Mouse (Mus musculus) midbrain, postnatal 0 days (tissue): ENCODE data around the gene Cdc25b. TPM values are rescaled to one million over a fixed set of nuclear protein-coding genes. Genes with fewer than 3 reads are reported as not detected.
"Not testable (repeated sequence)": the region's sequence is repeated elsewhere in the genome, so short reads cannot be mapped to it uniquely, and the experiment has no call there.

Source experiments
- ATAC-seq: fragments of 200-750 bp; cut with Nextera tagmentation; 2 replicates; pipeline ENCODE4 v1.8.0; 2017; ENCODE audit warnings: moderate number of reproducible peaks, mild to moderate bottlenecking, moderate TSS enrichment, moderate library complexity; ENCODE audit not compliant: low FRiP score
- DNase-seq: peaks from one replicate; pipeline ENCODE4 v3.0.0-alpha.2; 2015; ENCODE audit warnings: low spot score
- H3K27ac ChIP-seq: fragments of 300-500 bp; sonication (generic); 2 replicates; pipeline ENCODE4 v1.5.1; 2014; ENCODE audit warnings: low read depth, mild to moderate bottlenecking, low read length, mixed read lengths
- H3K27me3 ChIP-seq: fragments of 300-500 bp; sonication (generic); 2 replicates; pipeline ENCODE4 v1.6.1; 2014; ENCODE audit warnings: low read length, control low read depth, mixed read lengths; ENCODE audit not compliant: insufficient read depth
- H3K36me3 ChIP-seq: fragments of 300-500 bp; sonication (generic); 2 replicates; pipeline ENCODE4 v1.6.1; 2014; ENCODE audit warnings: low read length, control low read depth, mixed read lengths; ENCODE audit not compliant: insufficient read depth
- H3K4me1 ChIP-seq: fragments of 300-500 bp; sonication (generic); 2 replicates; pipeline ENCODE4 v1.6.1; 2014; ENCODE audit warnings: mild to moderate bottlenecking, control low read depth, antibody characterized with exemption, low read length, mixed read lengths; ENCODE audit not compliant: insufficient read depth
- H3K4me2 ChIP-seq: fragments of 300-500 bp; sonication (generic); 2 replicates; pipeline ENCODE4 v1.6.1; 2014; ENCODE audit warnings: low read depth, mild to moderate bottlenecking, low read length, mixed read lengths; ENCODE audit not compliant: poor library complexity, severe bottlenecking
- H3K4me3 ChIP-seq: fragments of 300-500 bp; sonication (generic); 2 replicates; pipeline ENCODE4 v1.5.1; 2014; ENCODE audit warnings: low read depth, mild to moderate bottlenecking, low read length, moderate library complexity
- H3K9ac ChIP-seq: fragments of 300-500 bp; sonication (generic); replicated peaks from 2 replicates; pipeline ENCODE4 v1.6.1; 2014; ENCODE audit warnings: mild to moderate bottlenecking, low read length, moderate library complexity, mixed read lengths; ENCODE audit not compliant: poor library complexity, severe bottlenecking
- H3K9me3 ChIP-seq: fragments of 300-500 bp; sonication (generic); 2 replicates; pipeline ENCODE4 v1.6.1; 2016; ENCODE audit warnings: low read length, control low read depth
- CTCF ChIP-seq: IDR thresholded peaks from 2 replicates; pipeline ENCODE4 v1.5.1; 2016; ENCODE audit warnings: antibody characterized with exemption, mild to moderate bottlenecking
- WGBS: fragments of 180-500 bp; shearing (Covaris S2); extraction: QIAGEN DNeasy Blood & Tissue Kit; methylation state at CpG from one replicate; pipeline ENCODE4 v1.1.7; 2014; 5-methylcytosine and 5-hydroxymethylcytosine counted together
- polyA plus RNA-seq: library from polyadenylated mRNA; unstranded; fragments of >200 nt; fragmentation: Nextera tagmentation; extraction: Ambion mirVana; gene quantifications from 2 replicates; pipeline ENCODE4 v1.2.1, GENCODE M21; 2015
- total RNA-seq: library from RNA; depleted of rRNA; stranded (reverse); fragments of >200 nt; gene quantifications from 2 replicates; pipeline ENCODE4 v1.2.3, GENCODE M21; 2014

The Cdc25b gene
- total and polyA plus RNA-seq, 2 experiments from 2014 or later, result 10.0 to 15.1 TPM

- 76% methylated on average over 3 of the region's 3 CpGs for WGBS
- TF ChIP-seq CTCF, result no peak
- no peak overlapping the region for H3K4me2 ChIP-seq
- H3K27me3 ChIP-seq, result no peaks in the 10 kb centered on the region
- DNase-seq (no peak), ATAC-seq (no peak)
- H3K4me1 ChIP-seq, result no peaks in the 10 kb centered on the region
- no peaks in the 10 kb centered on the region for H3K9me3 ChIP-seq
- no peak overlapping the region for H3K4me3 ChIP-seq
- no peak overlapping the region for H3K27ac ChIP-seq
- no peaks in the 10 kb centered on the region for H3K36me3 ChIP-seq
- H3K9ac ChIP-seq, result no peak overlapping the region
These were observed 35.2 kb downstream of the Cdc25b start for GRCm38 (mm10) chr2:131221853-131222515.

DNA sequence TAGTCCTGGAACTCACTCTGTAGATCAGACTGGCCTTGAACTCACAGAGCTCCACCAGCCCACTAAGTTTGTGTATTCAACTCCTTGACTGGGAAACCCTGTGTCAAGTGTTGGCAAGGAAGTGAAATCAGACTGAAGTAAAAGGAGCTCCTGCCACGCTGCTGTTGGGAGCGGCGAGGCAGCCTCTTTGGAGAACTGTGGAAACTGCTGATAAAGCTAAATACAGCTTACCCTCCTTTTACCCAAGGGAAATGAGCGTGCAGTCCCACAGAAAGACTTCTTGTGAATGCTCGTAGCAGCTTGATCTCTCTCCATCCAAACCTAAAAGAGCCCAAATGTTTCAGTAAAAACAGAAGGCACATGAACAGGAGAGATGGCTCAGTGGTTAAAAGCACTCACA is 35.8 kb downstream of the Cdc25b start:
- no peak overlapping the region for H3K9ac ChIP-seq
- ATAC-seq (no peak), DNase-seq (no peak)
- 51% methylated on average over 5 of the region's 5 CpGs for WGBS
- no peak for TF ChIP-seq CTCF
- no peak overlapping the region for H3K27ac ChIP-seq
- no peaks in the 10 kb centered on the region for H3K27me3 ChIP-seq
- no peak overlapping the region for H3K4me2 ChIP-seq
- H3K36me3 ChIP-seq, result no peaks in the 10 kb centered on the region
- H3K9me3 ChIP-seq, result no peaks in the 10 kb centered on the region
- no peaks in the 10 kb centered on the region for H3K4me1 ChIP-seq
- no peak overlapping the region for H3K4me3 ChIP-seq

GRCm38 (mm10) chr2:131223569-131223968 is 36.8 kb downstream of the Cdc25b start:
- H3K9ac ChIP-seq, result no peak overlapping the region
- no peak overlapping the region for H3K4me2 ChIP-seq
- H3K4me1 ChIP-seq, result no peaks in the 10 kb centered on the region
- no peak overlapping the region for H3K4me3 ChIP-seq
- H3K27ac ChIP-seq, result no peak overlapping the region
- no peaks in the 10 kb centered on the region for H3K36me3 ChIP-seq
- ATAC-seq, result no peak
- DNase-seq, result no peak
- no peaks in the 10 kb centered on the region for H3K27me3 ChIP-seq
- H3K9me3 ChIP-seq, result no peaks in the 10 kb centered on the region
- 65% methylated on average over 1 of the region's 1 CpGs for WGBS
- TF ChIP-seq CTCF, result no peak

DNA sequence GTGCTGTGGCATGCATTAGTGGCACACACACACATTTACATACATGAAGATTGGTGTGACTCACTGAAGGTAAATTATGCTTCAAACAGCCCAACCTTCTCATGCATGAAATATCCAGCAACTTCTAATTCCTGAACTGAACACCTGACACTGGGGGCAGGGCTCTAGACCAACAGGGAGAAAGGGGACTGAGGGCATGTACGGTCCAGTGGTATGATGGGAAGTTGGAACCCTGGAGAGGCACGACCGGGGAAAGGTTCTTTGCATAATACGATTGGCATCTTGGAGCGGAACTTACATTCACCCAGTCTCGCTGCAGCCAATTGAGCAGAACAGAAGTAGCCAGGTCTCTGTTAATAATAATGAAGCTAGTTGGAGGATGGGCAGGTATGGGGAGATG is 38.4 kb downstream of the Cdc25b start:
- H3K27ac ChIP-seq, result no peak overlapping the region
- no peak overlapping the region for H3K4me2 ChIP-seq
- H3K4me1 ChIP-seq, result no peaks in the 10 kb centered on the region
- 78% methylated on average over 6 of the region's 6 CpGs for WGBS
- no peak for DNase-seq
- TF ChIP-seq CTCF, result no peak
- no peak for ATAC-seq
- H3K36me3 ChIP-seq, result no peaks in the 10 kb centered on the region
- no peaks in the 10 kb centered on the region for H3K9me3 ChIP-seq
- no peaks in the 10 kb centered on the region for H3K27me3 ChIP-seq
- no peak overlapping the region for H3K9ac ChIP-seq
- no peak overlapping the region for H3K4me3 ChIP-seq

- H3K9ac ChIP-seq, H3K27me3 ChIP-seq, H3K4me3 ChIP-seq, ATAC-seq, H3K4me1 ChIP-seq, H3K9me3 ChIP-seq, H3K27ac ChIP-seq, H3K4me2 ChIP-seq, H3K36me3 ChIP-seq, DNase-seq: not testable (repeated sequence)
- WGBS, result 75% methylated on average over 2 of the region's 2 CpGs
These were observed 39.9 kb downstream of the Cdc25b start for GRCm38 (mm10) chr2:131226669-131227068.

DNA sequence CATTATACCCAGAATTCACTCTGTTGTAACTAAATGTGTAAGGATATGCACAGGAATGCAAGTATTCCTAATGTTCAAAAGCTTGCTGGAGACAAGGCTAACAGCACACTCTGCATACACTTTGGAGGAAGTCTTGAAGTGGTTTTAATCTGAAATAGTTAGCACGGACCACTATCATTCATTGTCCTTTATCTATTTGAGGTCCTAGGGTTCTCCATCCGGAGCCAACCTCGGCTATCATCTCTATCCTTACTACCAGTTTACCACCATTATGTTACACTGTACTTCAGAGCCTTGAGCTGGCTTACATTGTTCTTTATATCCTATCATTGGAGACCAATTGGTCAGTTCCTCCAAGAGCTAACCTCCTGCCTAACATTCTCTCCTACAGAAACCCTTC is 40.5 kb downstream of the Cdc25b start:
- no peak for TF ChIP-seq CTCF
- WGBS, result 83% methylated on average over 3 of the region's 3 CpGs
- H3K4me1 ChIP-seq, result no peaks in the 10 kb centered on the region
- DNase-seq (no peak), ATAC-seq (no peak)
- no peaks in the 10 kb centered on the region for H3K27me3 ChIP-seq
- H3K4me2 ChIP-seq, result no peak overlapping the region
- no peak overlapping the region for H3K4me3 ChIP-seq
- H3K9me3 ChIP-seq, result no peaks in the 10 kb centered on the region
- H3K36me3 ChIP-seq, result no peaks in the 10 kb centered on the region
- H3K27ac ChIP-seq, result no peak overlapping the region
- H3K9ac ChIP-seq, result no peak overlapping the region
